Mouse (Mus musculus) midbrain, embryonic 14.5 days (tissue): ENCODE measurements around the gene Nqo2. TPM values are rescaled to one million over a fixed set of nuclear protein-coding genes. Genes with fewer than 3 reads are reported as not detected.

Experiments
- ATAC-seq: fragments of 200-750 bp; cut with Nextera tagmentation; 2 replicates; pipeline ENCODE4 v1.8.0; 2017; ENCODE audit warnings: moderate number of reproducible peaks, moderate library complexity; ENCODE audit not compliant: low FRiP score, low TSS enrichment
- DNase-seq: peaks from one replicate; pipeline ENCODE4 v3.0.0-alpha.2; 2015
- H3K27ac ChIP-seq: fragments of 300-500 bp; sonication (generic); replicated peaks from 2 replicates; pipeline ENCODE4 v1.5.1; 2014; ENCODE audit warnings: mild to moderate bottlenecking, low read depth, low read length, moderate library complexity
- H3K27me3 ChIP-seq: fragments of 300-500 bp; sonication (generic); 2 replicates; pipeline ENCODE4 v1.6.1; 2014; ENCODE audit warnings: low read length, control low read depth, mixed read lengths; ENCODE audit not compliant: control insufficient read depth, insufficient read depth
- H3K36me3 ChIP-seq: fragments of 300-500 bp; sonication (generic); 2 replicates; pipeline ENCODE4 v1.6.1; 2014; ENCODE audit warnings: low read length, control low read depth; ENCODE audit not compliant: control insufficient read depth, insufficient read depth
- H3K4me1 ChIP-seq: fragments of 300-500 bp; sonication (generic); 2 replicates; pipeline ENCODE4 v1.6.1; 2014; ENCODE audit warnings: mild to moderate bottlenecking, antibody characterized with exemption, low read length, control low read depth; ENCODE audit not compliant: control insufficient read depth, insufficient read depth
- H3K4me2 ChIP-seq: fragments of 300-500 bp; sonication (generic); 2 replicates; pipeline ENCODE4 v1.6.1; 2014; ENCODE audit warnings: mild to moderate bottlenecking, low read length, moderate library complexity
- H3K4me3 ChIP-seq: fragments of 300-500 bp; sonication (generic); replicated peaks from 2 replicates; pipeline ENCODE4 v1.5.1; 2014; ENCODE audit warnings: low read depth, low read length
- H3K9ac ChIP-seq: fragments of 300-500 bp; sonication (generic); replicated peaks from 2 replicates; pipeline ENCODE4 v1.6.1; 2014; ENCODE audit warnings: mild to moderate bottlenecking, low read length, moderate library complexity
- H3K9me3 ChIP-seq: fragments of 300-500 bp; sonication (generic); 2 replicates; pipeline ENCODE4 v1.6.1; 2016; ENCODE audit warnings: low read length, control low read depth, mixed read lengths; ENCODE audit not compliant: control insufficient read depth
- WGBS: fragments of 180-500 bp; shearing (Covaris S2); extraction: QIAGEN DNeasy Blood & Tissue Kit; methylation state at CpG from one replicate; pipeline ENCODE4 v1.1.7; 2014; 5-methylcytosine and 5-hydroxymethylcytosine counted together
- polyA plus RNA-seq: library from polyadenylated mRNA; unstranded; fragments of >200 nt; fragmentation: Nextera tagmentation; extraction: Ambion mirVana; gene quantifications from 2 replicates; pipeline ENCODE4 v1.2.1, GENCODE M21; 2014

Nqo2 gene
- polyA plus RNA-seq, 1 experiment from 2014 or later, result 9.4 TPM

- Histone ChIP-seq H3K36me3 (peaks cover 34% of the 10 kb centered on the region), H3K4me1 (no peaks in the 10 kb centered on the region), H3K4me2 (no peak overlapping the region), H3K9ac (no peak overlapping the region), H3K27me3 (no peaks in the 10 kb centered on the region), H3K27ac (no peak overlapping the region), H3K9me3 (no peaks in the 10 kb centered on the region), H3K4me3 (no peak overlapping the region)
- ATAC-seq (no peak), DNase-seq (peak; percentile 23)
- WGBS, result 93% methylated on average over 9 of the region's 9 CpGs
Observed at GRCm38 (mm10) chr13:34016927-34017569, 52.6 kb downstream of the Nqo2 start.

- DNase-seq, result no peak
- ATAC-seq, result no peak
- H3K4me3 ChIP-seq, result no peak overlapping the region
- no peak overlapping the region for H3K9ac ChIP-seq
- no peak overlapping the region for H3K27ac ChIP-seq
- H3K4me1 ChIP-seq, result no peaks in the 10 kb centered on the region
- 84% methylated on average over 1 of the region's 1 CpGs for WGBS
- no peaks in the 10 kb centered on the region for H3K27me3 ChIP-seq
- no peaks in the 10 kb centered on the region for H3K9me3 ChIP-seq
- H3K36me3 ChIP-seq, result peaks cover 37% of the 10 kb centered on the region
- no peak overlapping the region for H3K4me2 ChIP-seq
Observed at GRCm38 (mm10) chr13:34018521-34018920, 54.0 kb downstream of the Nqo2 start.

GRCm38 (mm10) chr13:34021998-34022397 is 57.5 kb downstream of the Nqo2 start:
- 87% methylated on average over 2 of the region's 2 CpGs for WGBS
- H3K4me2 ChIP-seq, result no peak overlapping the region
- H3K4me3 ChIP-seq, result no peak overlapping the region
- peaks cover 23% of the 10 kb centered on the region for H3K36me3 ChIP-seq
- DNase-seq (no peak), ATAC-seq (no peak)
- H3K27ac ChIP-seq, result no peak overlapping the region
- H3K9ac ChIP-seq, result no peak overlapping the region
- no peaks in the 10 kb centered on the region for H3K27me3 ChIP-seq
- H3K4me1 ChIP-seq, result no peaks in the 10 kb centered on the region
- H3K9me3 ChIP-seq, result no peaks in the 10 kb centered on the region

GRCm38 (mm10) chr13:34032041-34032440 is 67.6 kb downstream of the Nqo2 start:
- 70% methylated on average over 2 of the region's 2 CpGs for WGBS
- no peak overlapping the region for H3K4me2 ChIP-seq
- ATAC-seq, result no peak

GRCm38 (mm10) chr13:34035424-34035823 is 70.9 kb downstream of the Nqo2 start:
- Histone ChIP-seq H3K9ac (no peak overlapping the region), H3K4me3 (no peak overlapping the region), H3K27me3 (no peaks in the 10 kb centered on the region), H3K9me3 (no peaks in the 10 kb centered on the region), H3K27ac (no peak overlapping the region), H3K4me1 (peaks cover 11% of the 10 kb centered on the region), H3K36me3 (peaks cover 6% of the 10 kb centered on the region), H3K4me2 (no peak overlapping the region)
- DNase-seq (no peak), ATAC-seq (no peak)
- WGBS, result 94% methylated on average over 3 of the region's 3 CpGs

More at GRCm38 (mm10) chr13:34032041-34032440, 67.6 kb downstream of the Nqo2 start:
- Histone ChIP-seq H3K9me3 (no peaks in the 10 kb centered on the region), H3K4me1 (no peaks in the 10 kb centered on the region; the same call in 1 of the 2 replicates), H3K27me3 (no peaks in the 10 kb centered on the region), H3K9ac (no peak overlapping the region), H3K27ac (no peak overlapping the region), H3K4me3 (no peak overlapping the region), H3K36me3 (peaks cover 18% of the 10 kb centered on the region)
- no peak for DNase-seq

- no peak for ATAC-seq
- H3K9ac ChIP-seq, result no peak overlapping the region; the same call in 1 of the 2 replicates
Observed at GRCm38 (mm10) chr13:34036726-34037125, 72.2 kb downstream of the Nqo2 start.

GRCm38 (mm10) chr13:34037172-34038055 is 72.9 kb downstream of the Nqo2 start, which contains the start of gene Bphl:
TSS of gene Bphl (plus strand) at chr13:34037597.
- H3K36me3 ChIP-seq, result peaks cover 5% of the 10 kb centered on the region
- H3K4me2 ChIP-seq, result peak within 1 kb of the TSS; percentile 85
- no peaks in the 10 kb centered on the region for H3K9me3 ChIP-seq
- H3K9ac ChIP-seq, result peak within 1 kb of the TSS; percentile 89
- peak within 1 kb of the TSS; percentile 64 for H3K4me3 ChIP-seq
- peak within 1 kb of the TSS; percentile 87 for H3K27ac ChIP-seq
- H3K27me3 ChIP-seq, result no peaks in the 10 kb centered on the region
- peaks cover 11% of the 10 kb centered on the region for H3K4me1 ChIP-seq
- ATAC-seq, result peak; percentile 95
- peak; percentile 98 for DNase-seq
- under 1% methylated on average over 37 of the region's 37 CpGs for WGBS

More at GRCm38 (mm10) chr13:34036726-34037125, 72.2 kb downstream of the Nqo2 start:
- Histone ChIP-seq H3K4me2 (no peak overlapping the region), H3K9me3 (no peaks in the 10 kb centered on the region), H3K4me1 (peaks cover 11% of the 10 kb centered on the region), H3K27ac (peak overlapping the region; percentile 87; the same call in 1 of the 2 replicates), H3K36me3 (peaks cover 6% of the 10 kb centered on the region), H3K4me3 (no peak overlapping the region), H3K27me3 (no peaks in the 10 kb centered on the region)
- WGBS, result 83% methylated on average over 5 of the region's 5 CpGs
- DNase-seq, result no peak

- Histone ChIP-seq H3K4me2 (peak overlapping the region; percentile 85), H3K27ac (peak overlapping the region; percentile 87), H3K27me3 (no peaks in the 10 kb centered on the region), H3K9ac (peak overlapping the region; percentile 89), H3K9me3 (no peaks in the 10 kb centered on the region), H3K4me3 (peak overlapping the region; percentile 64), H3K4me1 (peaks cover 11% of the 10 kb centered on the region), H3K36me3 (no peaks in the 10 kb centered on the region)
- 41% methylated on average over 5 of the region's 5 CpGs for WGBS
- peak; percentile 15 for DNase-seq
- no peak for ATAC-seq
Observed at GRCm38 (mm10) chr13:34038056-34038432, 73.6 kb downstream of the Nqo2 start.
